Mouse (Mus musculus) frontal cortex, postnatal 14 days (tissue): ENCODE measurements around the gene Gm47985.
"Not testable (repeated sequence)": the region's sequence is repeated elsewhere in the genome, so short reads cannot be mapped to it uniquely, and the experiment has no call there.

Experiments used
- DNase-seq, 2 experiments: peaks; one replicate each; pipeline ENCODE4 v3.0.0; 2022; ENCODE audit warnings: low spot score in 2 of 2

Gm47985 gene

GRCm38 (mm10) chr1:151182266-151182665 is at the start of gene Gm47985:
Gene Gm47985, plus strand, starts transcription at chr1:151182537.
- not testable (repeated sequence) for DNase-seq

GRCm38 (mm10) chr1:151132686-151133085 is 49.7 kb upstream of the Gm47985 start:
- no peak for DNase-seq

- DNase-seq, result no peak
Measured at GRCm38 (mm10) chr1:151138388-151138787, 43.9 kb upstream of the Gm47985 start.

GRCm38 (mm10) chr1:151140956-151141355 is 41.4 kb upstream of the Gm47985 start:
- no peak for DNase-seq

- no peak for DNase-seq
Measured at GRCm38 (mm10) chr1:151144471-151145146, 37.7 kb upstream of the Gm47985 start.

- DNase-seq, result no peak
Measured at GRCm38 (mm10) chr1:151147801-151148200, 34.5 kb upstream of the Gm47985 start.

GRCm38 (mm10) chr1:151150211-151150610 is 32.1 kb upstream of the Gm47985 start:
- DNase-seq, result no peak

- no peak for DNase-seq
Measured at GRCm38 (mm10) chr1:151151089-151151488, 31.2 kb upstream of the Gm47985 start.

GRCm38 (mm10) chr1:151153056-151153652 is 29.2 kb upstream of the Gm47985 start:
- DNase-seq, result no peak

GRCm38 (mm10) chr1:151154131-151154530 is 28.2 kb upstream of the Gm47985 start:
- DNase-seq, result not testable (repeated sequence)

- DNase-seq, result no peak
Measured at GRCm38 (mm10) chr1:151156129-151156528, 26.2 kb upstream of the Gm47985 start.

GRCm38 (mm10) chr1:151156777-151157632 is 25.3 kb upstream of the Gm47985 start:
- no peak for DNase-seq

GRCm38 (mm10) chr1:151157963-151158856 is 24.1 kb upstream of the Gm47985 start:
- no peak for DNase-seq

GRCm38 (mm10) chr1:151158857-151159510 is 23.4 kb upstream of the Gm47985 start:
- DNase-seq, result no peak

GRCm38 (mm10) chr1:151166031-151166430 is 16.3 kb upstream of the Gm47985 start:
- no peak for DNase-seq

GRCm38 (mm10) chr1:151167297-151168047 is 14.9 kb upstream of the Gm47985 start:
- no peak for DNase-seq

GRCm38 (mm10) chr1:151168637-151169036 is 13.7 kb upstream of the Gm47985 start:
- DNase-seq, result no peak

- DNase-seq, result no peak
Measured at GRCm38 (mm10) chr1:151171572-151172461, 10.5 kb upstream of the Gm47985 start.
